Mouse (Mus musculus) testis, adult 2 months (tissue): ENCODE data around the gene Rsph14.

Experiments used
- CTCF ChIP-seq: fragments of 200-500 bp; IDR thresholded peaks from 2 replicates; pipeline ENCODE4 v1.5.1; 2012; ENCODE audit warnings: low read depth, mild to moderate bottlenecking, inconsistent platforms, low read length, moderate library complexity; ENCODE audit not compliant: control insufficient read depth, insufficient read depth, insufficient replicate concordance
- POLR2A ChIP-seq: fragments of 200-500 bp; IDR thresholded peaks from 2 replicates; pipeline ENCODE4 v1.6.1; 2012; ENCODE audit warnings: low read depth, mild to moderate bottlenecking, inconsistent platforms, low read length, moderate library complexity; ENCODE audit not compliant: control insufficient read depth

DNA sequence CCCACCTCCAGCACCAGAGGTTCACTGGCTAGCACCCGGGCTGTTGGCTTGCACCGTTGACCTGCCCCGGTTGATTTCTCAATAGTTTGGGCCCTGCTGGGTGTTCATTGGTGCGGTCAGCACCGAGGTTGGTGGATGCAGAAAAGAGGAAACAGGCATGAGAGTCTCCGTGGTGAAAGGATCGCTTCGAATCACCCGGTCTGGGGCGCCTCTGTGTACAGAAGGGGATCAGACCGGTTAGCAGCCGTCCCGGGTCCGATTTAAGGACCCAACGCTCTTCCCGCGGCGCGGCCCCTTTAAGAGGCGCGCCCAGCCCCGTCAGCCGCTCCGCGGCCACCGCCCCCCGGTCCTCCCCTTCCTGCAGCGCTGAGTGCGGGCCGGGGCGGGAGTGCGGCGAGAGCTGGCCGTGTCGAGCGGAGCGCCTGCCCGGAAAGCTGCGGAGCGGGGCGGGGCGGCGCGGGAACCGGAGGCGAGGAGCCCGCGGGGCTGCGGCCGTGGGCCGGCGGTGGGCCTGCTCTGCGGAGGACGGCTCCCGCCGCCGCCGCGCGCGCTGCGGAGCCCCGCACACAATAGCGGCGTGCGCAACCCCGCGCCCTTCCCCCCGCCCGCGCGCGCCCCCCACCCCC, 27.9 kb upstream of the Rsph14 start, which contains the start of gene Bcr:
- TF ChIP-seq CTCF (no peak), POLR2A (no peak)
